Mouse (Mus musculus) testis, adult 2 months (tissue): ENCODE results near the gene Kcnmb2.

Experiments used
- CTCF ChIP-seq: fragments of 200-500 bp; IDR thresholded peaks from 2 replicates; pipeline ENCODE4 v1.5.1; 2012; ENCODE audit warnings: low read depth, mild to moderate bottlenecking, inconsistent platforms, low read length, moderate library complexity; ENCODE audit not compliant: control insufficient read depth, insufficient read depth, insufficient replicate concordance
- POLR2A ChIP-seq: fragments of 200-500 bp; IDR thresholded peaks from 2 replicates; pipeline ENCODE4 v1.6.1; 2012; ENCODE audit warnings: low read depth, mild to moderate bottlenecking, inconsistent platforms, low read length, moderate library complexity; ENCODE audit not compliant: control insufficient read depth

- TF ChIP-seq CTCF = no peak
- no peak for TF ChIP-seq POLR2A
Measured at GRCm38 (mm10) chr3:32063312-32063711, 161.0 kb downstream of the Kcnmb2 start.
